ENCODE assay signal across 12 mouse cellular contexts in the genomic region with DNA sequence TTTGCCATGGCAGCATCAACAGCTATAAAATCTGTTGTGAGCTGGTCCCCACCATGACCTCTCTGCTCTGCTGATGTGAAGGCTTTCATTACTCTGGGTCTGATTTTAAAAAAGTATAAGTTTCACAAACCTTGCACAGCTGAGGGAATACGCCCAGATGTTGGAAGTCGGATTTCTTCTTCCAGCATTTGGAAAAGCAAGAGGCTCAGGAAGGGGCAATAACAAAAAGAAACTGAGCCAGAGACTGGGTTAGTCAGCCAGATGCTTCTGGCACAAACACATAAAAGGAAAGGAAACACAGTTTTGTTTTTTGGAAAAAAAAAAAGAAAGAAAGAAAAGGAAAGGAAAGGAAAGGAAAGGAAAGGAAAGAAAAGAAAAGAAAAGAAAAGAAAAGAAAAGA.
DNase-seq lines count a peak whose midpoint lies in the region.
"Had no signal": no experiment of that assay in that cellular context is flagged by ENCODE, and none has a peak within 500 bp of the region (broad histone marks: within the 10 kb centered on the region; RNA-seq: fewer than 3 reads in every experiment).

No protein-coding gene starts in this region.

- peak; percentile 38 for DNase-seq in gastrocnemius, postnatal 25 days
- no peak for DNase-seq in gastrocnemius, postnatal 4 days (ENCODE audit: low spot score in 2 of 2)
- DNase-seq in heart, adult 8-10 months (ENCODE audit: low spot score), result peak; percentile 38
- no peak for DNase-seq in heart, postnatal 14 days
- peak; percentile 30 for DNase-seq in NIH3T3 (ENCODE audit: low read depth)
- DNase-seq in skeletal muscle tissue, adult 2 months (ENCODE audit: low read depth, low spot score), result peak; percentile 36
- DNase-seq: adrenal gland, adult 8-10 months; adrenal gland, postnatal 36 days; cerebellum, adult 2 months; cerebellum, postnatal 10 days; heart, postnatal 36 days; kidney, adult 8-10 months had no signal

- intact Hi-C loops in heart, postnatal 14 days (cut with DNase I), result loop anchor here (5.0 kb wide), 1 partner anchor 819 kb away; no protein-coding TSS in a partner anchor

Comparison
In these comparisons a context has a peak if more than half of its experiments do, and no peak if none do; other contexts are left out.
1. DNase-seq: peak in gastrocnemius, postnatal 25 days (single experiment), heart, adult 8-10 months (single experiment), NIH3T3 (single experiment) and skeletal muscle tissue, adult 2 months (single experiment); none in gastrocnemius, postnatal 4 days (0 of 2) and heart, postnatal 14 days (0 of 2).